ENCODE assay signal across 31 mouse cellular contexts in the genomic region with DNA sequence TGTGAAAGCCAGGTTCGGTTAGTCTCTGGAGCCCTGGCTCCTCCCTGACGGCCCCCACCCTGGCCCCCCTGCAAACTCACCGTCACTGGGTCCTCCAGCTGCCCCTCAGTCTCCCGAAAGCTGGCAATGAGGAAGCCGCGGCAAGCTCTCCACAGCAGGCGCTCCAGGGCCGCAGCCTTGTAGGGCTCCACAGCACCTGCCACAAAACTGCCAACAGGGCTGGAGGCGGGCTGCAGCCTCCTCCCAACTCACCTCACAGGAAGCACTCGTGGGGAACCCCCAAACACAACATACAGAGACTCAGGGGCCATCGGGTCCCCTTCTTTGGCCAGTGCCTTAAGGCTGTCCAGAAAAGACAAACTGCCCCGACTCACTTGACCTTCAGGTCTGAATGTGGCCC. TPM values are rescaled to one million over a fixed set of nuclear protein-coding genes. Genes with fewer than 3 reads are reported as not detected.
DNase-seq lines count a peak whose midpoint lies in the region; ATAC-seq and TF ChIP-seq lines count a peak whose summit lies in the region.
"Had no signal": no experiment of that assay in that cellular context is flagged by ENCODE, and none has a peak within 500 bp of the region (broad histone marks: within the 10 kb centered on the region; RNA-seq: fewer than 3 reads in every experiment).

No protein-coding gene starts in this region.

- peaks cover 31% of the 10 kb centered on the region for H3K79me2 ChIP-seq in myocyte (ENCODE audit: control insufficient read depth, insufficient read depth)

- WGBS in midbrain, embryonic 10.5 days, result 80% methylated on average over 12 of the region's 12 CpGs
- WGBS in midbrain, embryonic 15.5 days, result 81% methylated on average over 12 of the region's 12 CpGs

- H3K9me3 ChIP-seq in midbrain, embryonic 10.5 days (replicated peaks), result no peaks in the 10 kb centered on the region
- no peaks in the 10 kb centered on the region for H3K9me3 ChIP-seq in midbrain, embryonic 15.5 days
- H3K9me3 ChIP-seq: hindbrain, embryonic 15.5 days; kidney, embryonic 15.5 days; limb, embryonic 13.5 days; lung, embryonic 15.5 days; megakaryocyte, embryonic 14.5 days; neural tube, embryonic 12.5 days had no signal

- peaks cover 26% of the 10 kb centered on the region for H3K27me3 ChIP-seq in midbrain, embryonic 10.5 days (ENCODE audit: low read depth, poor library complexity, severe bottlenecking)
- H3K27me3 ChIP-seq in midbrain, embryonic 15.5 days (replicated peaks), result 0 out of 2 replicates have a peak, but pooled peaks cover 5% of the 10 kb centered on the region
- H3K27me3 ChIP-seq in myocyte (ENCODE audit: control insufficient read depth, insufficient read depth, insufficient read length), result no peaks in the 10 kb centered on the region
- H3K27me3 ChIP-seq: kidney, embryonic 15.5 days; limb, embryonic 13.5 days; lung, embryonic 15.5 days; megakaryocyte, embryonic 14.5 days; neural tube, embryonic 12.5 days had no signal

- no peak overlapping the region for H3K9ac ChIP-seq in midbrain, embryonic 15.5 days
- H3K9ac ChIP-seq: forebrain, postnatal 0 days; hindbrain, embryonic 15.5 days; kidney, embryonic 15.5 days; limb, embryonic 13.5 days; lung, embryonic 15.5 days had no signal

- no peak for DNase-seq in midbrain, embryonic 10.5 days (ENCODE audit: low spot score)
- peak; percentile 33 to 54 for DNase-seq in thymus, postnatal 36 days
- no peak for DNase-seq in layer of hippocampus, postnatal 10 days (ENCODE audit: low spot score in 2 of 2)
- no peak for DNase-seq in cerebellum, adult 18-20 months
- DNase-seq: adrenal gland, adult 2 months; adrenal gland, postnatal 36 days; cerebellum, adult 9-10 months; embryo, embryonic 11 days; forebrain, postnatal 0 days; gastrocnemius, postnatal 14 days; heart, adult 11 months; heart, postnatal 36 days; kidney, adult 18-20 months; lung, postnatal 36 days; right cerebral cortex, postnatal 4 days had no signal

- H3K36me3 ChIP-seq in midbrain, embryonic 10.5 days, result peaks cover 18% of the 10 kb centered on the region
- no peaks in the 10 kb centered on the region for H3K36me3 ChIP-seq in midbrain, embryonic 15.5 days (replicated peaks)
- peaks cover 29% of the 10 kb centered on the region for H3K36me3 ChIP-seq in myocyte (ENCODE audit: control insufficient read depth, insufficient read depth)
- H3K36me3 ChIP-seq: hindbrain, embryonic 15.5 days had no signal

- H3K4me2 ChIP-seq in midbrain, embryonic 15.5 days, result no peak overlapping the region
- peak overlapping the region; percentile 95 for H3K4me2 ChIP-seq in myocyte (ENCODE audit: low read depth)
- H3K4me2 ChIP-seq: heart, embryonic 11.5 days; hindbrain, embryonic 15.5 days; kidney, embryonic 15.5 days; limb, embryonic 13.5 days; liver, embryonic 11.5 days; lung, embryonic 15.5 days; neural tube, embryonic 12.5 days had no signal

- peak overlapping the region; percentile 17 for H3ac ChIP-seq in myocyte (ENCODE audit: control insufficient read depth, insufficient read length)

- 0 out of 2 replicates have a peak overlapping the region, but pooled peaks have one; percentile 5 for H3K27ac ChIP-seq in midbrain, embryonic 10.5 days (replicated peaks)
- no peak overlapping the region for H3K27ac ChIP-seq in midbrain, embryonic 15.5 days
- H3K27ac ChIP-seq in bone marrow macrophage, adult 2 months (ENCODE audit: insufficient read depth, low read depth, low read length), result no peak overlapping the region
- H3K27ac ChIP-seq: hindbrain, embryonic 15.5 days; kidney, embryonic 15.5 days; left cerebral cortex, adult 2 months; limb, embryonic 13.5 days; lung, embryonic 15.5 days; neural tube, embryonic 12.5 days; stomach, postnatal 0 days had no signal

- no peak for TF ChIP-seq POLR2A in bone marrow macrophage, adult 2 months (IDR thresholded peaks at IDR 0.05; ENCODE audit: borderline replicate concordance, low read depth, low read length)
- TF ChIP-seq POLR2A in myocyte (IDR thresholded peaks at IDR 0.05; ENCODE audit: insufficient read length, low read depth), result no peak

- H3K4me3 ChIP-seq in midbrain, embryonic 10.5 days, result no peak overlapping the region
- H3K4me3 ChIP-seq in midbrain, embryonic 15.5 days, result no peak overlapping the region
- peak overlapping the region; percentile 94; the same call in 1 of the 2 replicates for H3K4me3 ChIP-seq in bone marrow macrophage, adult 2 months (ENCODE audit: insufficient read depth, low read length)
- peak overlapping the region; percentile 84 for H3K4me3 ChIP-seq in myocyte
- H3K4me3 ChIP-seq: erythroblast, embryonic 14.5 days; hindbrain, embryonic 15.5 days; kidney, embryonic 15.5 days; left cerebral cortex, adult 2 months; limb, embryonic 13.5 days; lung, embryonic 15.5 days; neural tube, embryonic 12.5 days had no signal

- no peak for ATAC-seq in midbrain, embryonic 15.5 days (replicated peaks)
- ATAC-seq: activated CD4-positive, CD25-positive, alpha-beta regulatory T cell, adult 4 months; forebrain, postnatal 0 days; midbrain, embryonic 16.5 days had no signal

- peaks cover 46% of the 10 kb centered on the region for H3K4me1 ChIP-seq in midbrain, embryonic 10.5 days
- peaks cover 12% of the 10 kb centered on the region for H3K4me1 ChIP-seq in midbrain, embryonic 15.5 days
- H3K4me1 ChIP-seq in bone marrow macrophage, adult 2 months (ENCODE audit: control insufficient read depth, insufficient read depth, low read length), result peaks cover 45% of the 10 kb centered on the region

- no peak for TF ChIP-seq CTCF in bone marrow macrophage, adult 2 months (IDR thresholded peaks at IDR 0.05; ENCODE audit: low read depth, low read length)

TF ChIP-seq in myocyte, 11 proteins besides CTCF, POLR2A, EP300 and RAD21:
- no peak for TF ChIP-seq MYOG (IDR thresholded peaks at IDR 0.05; ENCODE audit: control insufficient read depth in 1 of 3, insufficient read depth in 1 of 3, insufficient read length in 2 of 3, low read depth in 2 of 3)
- TF ChIP-seq POLR2AphosphoS2 (IDR thresholded peaks at IDR 0.05; ENCODE audit: insufficient read length, low read depth), result no peak
- TF ChIP-seq SRF (IDR thresholded peaks at IDR 0.05; ENCODE audit: control insufficient read depth, insufficient read length, low read depth), result no peak
- no peak for TF ChIP-seq CEBPB (IDR thresholded peaks at IDR 0.05; ENCODE audit: insufficient read depth, poor library complexity, severe bottlenecking)
TF ChIP-seq in myocyte: peak in this region for 0.

RNA-seq across cellular contexts. Expression of gene Tcirg1, which starts 4.0 kb away (rescaled TPM):
- 17.0 and 17.6 TPM in 2 replicates for polyA plus RNA-seq in midbrain, embryonic 10.5 days (2016; fragmentation: Nextera tagmentation; extraction: Ambion mirVana)
- 12.7 and 14.6 TPM in 2 replicates for polyA plus RNA-seq in midbrain, embryonic 15.5 days (2015; fragmentation: Nextera tagmentation; extraction: Ambion mirVana)
- polyA plus RNA-seq in bone marrow macrophage, adult 2 months (2012; ENCODE audit: insufficient read depth, insufficient read length, missing spikeins), result 488 and 518 TPM in 2 replicates
- polyA plus RNA-seq in myocyte (2012; fragmentation: generic; extraction: Trizol), result 50.9 TPM
- 10 to 100 TPM; 19.1 to 26.0 TPM for total RNA-seq in layer of hippocampus, postnatal 10 days (2021)

RNA-seq across cellular contexts. Expression of gene Ndufs8, which starts 9.6 kb away (rescaled TPM):
- 251 and 262 TPM in 2 replicates for polyA plus RNA-seq in midbrain, embryonic 10.5 days (2016; fragmentation: Nextera tagmentation; extraction: Ambion mirVana)
- 246 and 258 TPM in 2 replicates for polyA plus RNA-seq in midbrain, embryonic 15.5 days (2015; fragmentation: Nextera tagmentation; extraction: Ambion mirVana)
- polyA plus RNA-seq in bone marrow macrophage, adult 2 months (2012; ENCODE audit: insufficient read depth, insufficient read length, missing spikeins), result 80.5 and 85.1 TPM in 2 replicates
- 482 TPM for polyA plus RNA-seq in myocyte (2012; fragmentation: generic; extraction: Trizol)
- total RNA-seq in layer of hippocampus, postnatal 10 days (2021), result 100 to 1,000 TPM; 134 to 139 TPM

RNA-seq across cellular contexts. Expression of gene Aldh3b1, which starts 26.6 kb away (rescaled TPM):
- 0.73 TPM in 2 replicates for polyA plus RNA-seq in midbrain, embryonic 10.5 days (2016; fragmentation: Nextera tagmentation; extraction: Ambion mirVana)
- 1.9 TPM in 2 replicates for polyA plus RNA-seq in midbrain, embryonic 15.5 days (2015; fragmentation: Nextera tagmentation; extraction: Ambion mirVana)
- 83.9 and 85.6 TPM in 2 replicates for polyA plus RNA-seq in bone marrow macrophage, adult 2 months (2012; ENCODE audit: insufficient read depth, insufficient read length, missing spikeins)
- polyA plus RNA-seq in myocyte (2012; fragmentation: generic; extraction: Trizol), result 51.8 TPM
- 1 to 10 TPM; 1.3 to 1.7 TPM for total RNA-seq in layer of hippocampus, postnatal 10 days (2021)
- polyA plus RNA-seq: erythroblast, embryonic 14.5 days had no signal

RNA-seq across cellular contexts. Expression of gene Unc93b1, which starts 32.0 kb away (rescaled TPM):
- 5.1 and 8.0 TPM in 2 replicates for polyA plus RNA-seq in midbrain, embryonic 10.5 days (2016; fragmentation: Nextera tagmentation; extraction: Ambion mirVana)
- polyA plus RNA-seq in midbrain, embryonic 15.5 days (2015; fragmentation: Nextera tagmentation; extraction: Ambion mirVana), result 11.7 and 11.8 TPM in 2 replicates
- 1,272 and 1,428 TPM in 2 replicates for polyA plus RNA-seq in bone marrow macrophage, adult 2 months (2012; ENCODE audit: insufficient read depth, insufficient read length, missing spikeins)
- 4.0 TPM for polyA plus RNA-seq in myocyte (2012; fragmentation: generic; extraction: Trizol)
- 10 to 100 TPM; 13.9 to 20.7 TPM for total RNA-seq in layer of hippocampus, postnatal 10 days (2021)

RNA-seq across cellular contexts. Expression of gene Chka, which starts 51.4 kb away (rescaled TPM):
- 58.6 and 59.1 TPM in 2 replicates for polyA plus RNA-seq in midbrain, embryonic 10.5 days (2016; fragmentation: Nextera tagmentation; extraction: Ambion mirVana)
- 65.6 and 66.3 TPM in 2 replicates for polyA plus RNA-seq in midbrain, embryonic 15.5 days (2015; fragmentation: Nextera tagmentation; extraction: Ambion mirVana)
- 22.0 and 22.5 TPM in 2 replicates for polyA plus RNA-seq in bone marrow macrophage, adult 2 months (2012; ENCODE audit: insufficient read depth, insufficient read length, missing spikeins)
- 35.5 TPM for polyA plus RNA-seq in myocyte (2012; fragmentation: generic; extraction: Trizol)
- total RNA-seq in layer of hippocampus, postnatal 10 days (2021), result 100 to 1,000 TPM in 1 of 2 experiments, 10 to 100 TPM in 1; 98.1 to 104 TPM

Comparison
In these comparisons a context has a peak if more than half of its experiments do, and no peak if none do; other contexts are left out.
1. DNase-seq: peak in thymus, postnatal 36 days (2 of 2); none in midbrain, embryonic 10.5 days (single experiment), layer of hippocampus, postnatal 10 days (0 of 2) and cerebellum, adult 18-20 months (0 of 2).
2. H3K4me3 ChIP-seq: peak in bone marrow macrophage, adult 2 months (single experiment) and myocyte (single experiment); none in midbrain, embryonic 10.5 days (single experiment) and midbrain, embryonic 15.5 days (single experiment).
3. RNA of gene Aldh3b1, which starts 26.6 kb away (polyA plus RNA-seq): 83.9 to 85.6 TPM in bone marrow macrophage, adult 2 months and 51.8 TPM in myocyte (single experiment); 1.9 TPM in midbrain, embryonic 15.5 days and 0.73 TPM in midbrain, embryonic 10.5 days; every median in the first group is over 10 times any median in the second.